Mouse (Mus musculus) kidney, embryonic 14.5 days (tissue): ENCODE results near the gene Adssl1. TPM values are rescaled to one million over a fixed set of nuclear protein-coding genes. Genes with fewer than 3 reads are reported as not detected.
A peak's percentile ranks its signal among the peaks of the same experiment; 100 is the strongest.

ENCODE experiments used
- ATAC-seq: fragments of 200-750 bp; cut with Nextera tagmentation; 2 replicates; pipeline ENCODE4 v1.8.0; 2017; ENCODE audit warnings: moderate number of reproducible peaks, mild to moderate bottlenecking, moderate TSS enrichment, moderate library complexity; ENCODE audit not compliant: low FRiP score, low TSS enrichment
- H3K27ac ChIP-seq: fragments of 300-500 bp; sonication (generic); 2 replicates; pipeline ENCODE4 v1.5.1; 2014; ENCODE audit warnings: low read depth, mild to moderate bottlenecking, low read length, moderate library complexity, mixed read lengths
- H3K27me3 ChIP-seq: fragments of 300-500 bp; sonication (generic); 2 replicates; pipeline ENCODE4 v1.6.1; 2014; ENCODE audit warnings: mild to moderate bottlenecking, low read length; ENCODE audit not compliant: control insufficient read depth, insufficient read depth
- H3K36me3 ChIP-seq: fragments of 300-500 bp; sonication (generic); 2 replicates; pipeline ENCODE4 v1.6.1; 2014; ENCODE audit warnings: low read length, mixed read lengths; ENCODE audit not compliant: control insufficient read depth, insufficient read depth
- H3K4me1 ChIP-seq: fragments of 300-500 bp; sonication (generic); 2 replicates; pipeline ENCODE4 v1.6.1; 2014; ENCODE audit warnings: low read length, mixed read lengths; ENCODE audit not compliant: control insufficient read depth, insufficient read depth
- H3K4me2 ChIP-seq: fragments of 300-500 bp; sonication (generic); replicated peaks from 2 replicates; pipeline ENCODE4 v1.6.1; 2014; ENCODE audit warnings: low read depth, mild to moderate bottlenecking, low read length
- H3K4me3 ChIP-seq: fragments of 300-500 bp; sonication (generic); 2 replicates; pipeline ENCODE4 v1.5.1; 2014; ENCODE audit warnings: mild to moderate bottlenecking, low read length
- H3K9ac ChIP-seq: fragments of 300-500 bp; sonication (generic); 2 replicates; pipeline ENCODE4 v1.6.1; 2014; ENCODE audit warnings: low read depth, mild to moderate bottlenecking, low read length, moderate library complexity
- H3K9me3 ChIP-seq: fragments of 300-500 bp; sonication (generic); 2 replicates; pipeline ENCODE4 v1.6.1; 2016; ENCODE audit warnings: low read length; ENCODE audit not compliant: control insufficient read depth
- WGBS: fragments of 180-500 bp; shearing (Covaris S2); extraction: QIAGEN DNeasy Blood & Tissue Kit; methylation state at CpG from one replicate; pipeline ENCODE4 v1.1.7; 2014; 5-methylcytosine and 5-hydroxymethylcytosine counted together
- polyA plus RNA-seq: library from polyadenylated mRNA; unstranded; fragments of >200 nt; fragmentation: Nextera tagmentation; extraction: Ambion mirVana; gene quantifications from 2 replicates; pipeline ENCODE4 v1.2.1, GENCODE M21; 2014

Gene Adssl1
- polyA plus RNA-seq, 1 experiment from 2014 or later = 9.3 TPM

DNA sequence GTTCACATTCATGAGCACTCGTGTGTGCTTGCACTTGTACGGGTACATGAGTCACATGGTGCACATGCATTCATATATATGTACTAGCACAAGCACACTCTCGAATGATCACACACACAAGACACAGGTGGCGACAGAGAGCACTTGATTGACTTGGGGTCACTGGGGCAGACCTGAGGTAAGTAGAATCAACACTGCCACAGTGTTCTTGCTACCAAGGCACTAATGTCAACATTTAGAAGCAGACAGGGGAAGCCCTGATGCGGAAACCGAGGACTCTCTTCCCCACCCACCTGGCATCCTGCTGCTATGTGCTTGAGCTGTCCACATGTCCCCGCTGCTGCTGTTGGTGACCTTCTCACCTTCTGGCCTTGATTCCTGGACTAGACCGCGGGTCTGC is 13.8 kb downstream of the Adssl1 start:
- no peaks in the 10 kb centered on the region for H3K9me3 ChIP-seq
- peaks cover 18% of the 10 kb centered on the region for H3K4me1 ChIP-seq
- H3K4me2 ChIP-seq = no peak overlapping the region
- WGBS = 58% methylated on average over 9 of the region's 9 CpGs
- H3K27me3 ChIP-seq = no peaks in the 10 kb centered on the region
- ATAC-seq = no peak
- H3K9ac ChIP-seq = no peak overlapping the region
- H3K36me3 ChIP-seq = no peaks in the 10 kb centered on the region
- no peak overlapping the region for H3K27ac ChIP-seq
- no peak overlapping the region for H3K4me3 ChIP-seq

DNA sequence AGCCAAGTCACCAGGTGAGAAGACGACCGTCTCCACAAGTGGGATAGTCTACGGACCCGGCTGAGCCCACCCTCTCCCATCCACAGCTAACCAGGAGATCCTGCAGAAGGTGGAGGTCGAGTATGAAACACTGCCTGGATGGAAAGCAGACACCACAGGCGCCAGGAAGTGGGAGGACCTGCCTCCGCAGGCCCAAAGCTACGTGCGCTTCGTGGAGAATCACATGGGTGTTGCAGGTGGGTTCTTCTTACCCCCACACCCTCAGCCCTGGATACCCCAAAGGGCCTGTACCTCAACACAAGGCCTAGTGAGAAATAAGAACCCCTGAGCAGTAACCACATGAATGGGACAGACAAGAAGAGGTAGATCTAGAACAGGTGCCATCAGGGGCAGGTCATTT is 19.7 kb downstream of the Adssl1 start:
- H3K9ac ChIP-seq = no peak overlapping the region
- H3K4me1 ChIP-seq = 0 out of 2 replicates have a peak, but pooled peaks cover 3% of the 10 kb centered on the region
- 88% methylated on average over 10 of the region's 10 CpGs for WGBS
- H3K9me3 ChIP-seq = no peaks in the 10 kb centered on the region
- no peaks in the 10 kb centered on the region for H3K36me3 ChIP-seq
- H3K4me3 ChIP-seq = no peak overlapping the region
- no peak for ATAC-seq
- no peak overlapping the region for H3K27ac ChIP-seq
- H3K27me3 ChIP-seq = no peaks in the 10 kb centered on the region
- no peak overlapping the region for H3K4me2 ChIP-seq

GRCm38 (mm10) chr12:112643126-112643525 is 23.3 kb downstream of the Adssl1 start:
- no peak overlapping the region for H3K9ac ChIP-seq
- peaks cover 18% of the 10 kb centered on the region for H3K4me1 ChIP-seq
- H3K27me3 ChIP-seq = no peaks in the 10 kb centered on the region
- ATAC-seq = no peak
- no peaks in the 10 kb centered on the region for H3K9me3 ChIP-seq
- WGBS = 92% methylated on average over 6 of the region's 6 CpGs
- no peak overlapping the region for H3K4me3 ChIP-seq
- no peak overlapping the region for H3K4me2 ChIP-seq
- peaks cover 13% of the 10 kb centered on the region for H3K36me3 ChIP-seq
- no peak overlapping the region for H3K27ac ChIP-seq

DNA sequence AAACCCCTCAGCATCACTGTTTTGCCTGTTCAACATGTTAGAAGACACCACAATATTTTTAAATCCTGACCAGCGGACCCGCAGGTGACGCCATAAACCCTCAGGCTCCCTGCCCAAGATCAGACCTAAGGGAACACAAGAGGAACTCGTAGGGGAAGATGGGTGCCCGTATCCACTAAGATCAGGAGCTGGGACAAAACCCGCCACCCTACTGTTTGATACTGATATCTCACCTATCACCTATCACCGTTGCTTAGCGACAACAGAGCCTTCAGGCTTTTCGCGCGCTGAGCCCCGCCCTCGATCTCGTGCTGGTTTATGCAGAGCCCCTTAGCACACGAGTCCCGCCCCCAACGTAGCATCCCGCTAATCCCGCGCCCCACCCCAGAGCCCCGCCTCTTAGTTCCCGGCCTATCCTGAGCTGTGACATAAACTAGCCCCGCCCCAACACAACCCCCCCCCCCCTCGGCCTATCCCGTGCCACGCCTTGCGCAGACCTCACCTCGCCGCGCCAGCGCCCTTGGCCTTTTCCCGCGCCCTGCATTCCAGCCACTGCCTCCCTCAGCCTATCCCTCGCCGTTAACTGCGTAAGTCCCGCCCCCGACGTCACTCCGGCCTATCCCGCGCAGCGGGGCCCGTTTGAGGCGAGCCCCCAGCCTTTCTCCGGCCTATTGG is 24.5 kb downstream of the Adssl1 start, which contains the start of gene Siva1:
Gene Siva1 (plus strand): TSS at position 500 of the 675 bp plus-strand sequence.
- Histone ChIP-seq H3K36me3 (peaks cover 25% of the 10 kb centered on the region), H3K27me3 (no peaks in the 10 kb centered on the region), H3K4me2 (peak within 1 kb of the TSS; percentile 87), H3K27ac (peak within 1 kb of the TSS; percentile 86), H3K4me3 (peak within 1 kb of the TSS; percentile 83), H3K4me1 (peaks cover 18% of the 10 kb centered on the region), H3K9me3 (no peaks in the 10 kb centered on the region), H3K9ac (peak within 1 kb of the TSS; percentile 81)
- ATAC-seq = peak; percentile 98
- WGBS = under 1% methylated on average over 45 of the region's 46 CpGs

DNA sequence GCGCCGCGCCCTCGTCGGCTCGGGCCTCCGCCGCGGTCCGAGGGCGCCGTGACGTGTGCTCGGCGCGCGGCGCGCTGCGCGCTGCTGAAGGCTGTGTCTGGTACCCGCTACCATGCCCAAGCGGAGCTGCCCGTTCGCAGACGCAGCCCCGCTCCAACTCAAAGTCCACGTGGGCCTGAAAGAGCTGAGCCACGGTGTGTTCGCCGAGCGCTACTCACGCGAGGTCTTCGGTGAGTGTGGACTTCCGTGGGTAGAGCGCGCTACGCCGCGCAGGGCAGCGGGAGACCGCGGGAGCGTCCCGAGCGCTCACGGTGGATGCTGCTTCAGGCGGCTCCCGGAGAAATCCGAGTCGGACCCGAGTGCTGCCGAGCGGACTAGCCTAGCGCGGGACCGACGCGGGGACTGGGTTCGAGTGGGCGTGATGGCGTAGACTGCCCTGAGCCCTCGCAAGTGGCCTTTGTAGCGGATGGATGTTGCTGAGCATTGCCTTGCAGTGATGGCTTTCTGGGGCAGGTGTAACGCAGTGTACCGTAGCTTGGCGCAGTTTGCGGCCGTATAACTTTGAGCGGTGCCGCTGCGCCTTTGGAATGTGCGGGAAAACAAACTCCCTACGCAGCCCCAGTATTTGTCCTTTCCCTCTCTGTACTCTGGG is 25.1 kb downstream of the Adssl1 start:
- peak overlapping the region; percentile 87 for H3K4me2 ChIP-seq
- no peaks in the 10 kb centered on the region for H3K9me3 ChIP-seq
- peak; percentile 25 for ATAC-seq
- H3K9ac ChIP-seq = peak overlapping the region; percentile 81
- H3K36me3 ChIP-seq = peaks cover 32% of the 10 kb centered on the region
- H3K4me1 ChIP-seq = peaks cover 18% of the 10 kb centered on the region
- WGBS = under 1% methylated on average over 75 of the region's 75 CpGs
- H3K27ac ChIP-seq = peak overlapping the region; percentile 86
- H3K4me3 ChIP-seq = peak overlapping the region; percentile 83
- H3K27me3 ChIP-seq = no peaks in the 10 kb centered on the region

DNA sequence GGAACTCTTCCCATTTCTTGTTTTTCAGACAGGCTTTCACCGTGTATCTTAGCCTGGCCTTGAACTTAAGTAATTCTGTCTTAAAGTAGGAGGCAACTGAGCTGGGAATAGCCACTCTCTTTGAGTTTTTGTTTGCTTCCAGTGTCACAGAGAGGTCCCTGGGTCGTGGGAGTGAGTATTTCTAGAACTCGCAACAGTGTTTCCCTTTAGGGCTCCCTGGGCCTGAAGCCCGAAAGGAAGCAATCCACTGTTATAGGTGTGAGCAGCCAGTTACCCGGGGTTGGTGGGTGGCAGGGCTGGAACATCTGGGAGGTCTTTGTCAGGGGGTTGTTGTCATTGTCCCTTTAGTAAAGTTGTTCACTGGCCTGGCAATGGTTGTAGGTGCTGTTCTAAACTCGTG is 26.3 kb downstream of the Adssl1 start:
- H3K9me3 ChIP-seq = no peaks in the 10 kb centered on the region
- peaks cover 39% of the 10 kb centered on the region for H3K36me3 ChIP-seq
- H3K27ac ChIP-seq = no peak overlapping the region
- peak overlapping the region; percentile 81; the same call in 1 of the 2 replicates for H3K9ac ChIP-seq
- WGBS = 38% methylated on average over 6 of the region's 6 CpGs
- no peaks in the 10 kb centered on the region for H3K27me3 ChIP-seq
- H3K4me1 ChIP-seq = peaks cover 18% of the 10 kb centered on the region
- H3K4me2 ChIP-seq = peak overlapping the region; percentile 87
- H3K4me3 ChIP-seq = peak overlapping the region; percentile 83
- ATAC-seq = no peak

- H3K27ac ChIP-seq = no peak overlapping the region
- H3K9me3 ChIP-seq = no peaks in the 10 kb centered on the region
- 97% methylated on average over 5 of the region's 5 CpGs for WGBS
- no peaks in the 10 kb centered on the region for H3K27me3 ChIP-seq
- ATAC-seq = no peak
- peaks cover 55% of the 10 kb centered on the region for H3K36me3 ChIP-seq
- no peak overlapping the region for H3K4me2 ChIP-seq
- no peak overlapping the region for H3K9ac ChIP-seq
- H3K4me1 ChIP-seq = peaks cover 18% of the 10 kb centered on the region
- H3K4me3 ChIP-seq = no peak overlapping the region
These were observed 28.2 kb downstream of the Adssl1 start for GRCm38 (mm10) chr12:112648081-112648480.

- H3K36me3 ChIP-seq = peaks cover 92% of the 10 kb centered on the region
- ATAC-seq = no peak
- WGBS = 84% methylated on average over 5 of the region's 5 CpGs
These were observed 32.1 kb downstream of the Adssl1 start for GRCm38 (mm10) chr12:112651778-112652439.

More at GRCm38 (mm10) chr12:112651778-112652439, 32.1 kb downstream of the Adssl1 start:
- no peak overlapping the region for H3K4me2 ChIP-seq
- H3K4me1 ChIP-seq = 0 out of 2 replicates have a peak, but pooled peaks cover 6% of the 10 kb centered on the region
- H3K27me3 ChIP-seq = no peaks in the 10 kb centered on the region
- no peak overlapping the region for H3K27ac ChIP-seq
- H3K4me3 ChIP-seq = no peak overlapping the region
- no peak overlapping the region for H3K9ac ChIP-seq
- H3K9me3 ChIP-seq = no peaks in the 10 kb centered on the region
